Mouse (Mus musculus) urinary bladder, postnatal 36 days (tissue): ENCODE measurements at regions not wholly inside any gene's neighbourhood (a gene's known extent, or its start where the extent isn't known, plus 50 kb on each side); places are given as distances from the start of the nearest gene placed in this dataset.
"Not testable (repeated sequence)": the region's sequence is repeated elsewhere in the genome, so short reads cannot be mapped to it uniquely, and the experiment has no call there.

Experiments used
- DNase-seq, 2 experiments: peaks; one replicate each; pipeline ENCODE4 v3.0.0; 2022; ENCODE audit warnings: low spot score in 2 of 2, mixed read lengths in 1 of 2

- DNase-seq: no peak
Observed at GRCm38 (mm10) chr7:95955119-95955518, 215.9 kb upstream of the Tenm4 start.

GRCm38 (mm10) chr7:95959068-95959467, 212.0 kb upstream of the Tenm4 start:
- DNase-seq: no peak

- DNase-seq: no peak
Observed at GRCm38 (mm10) chr7:95971863-95972262, 199.2 kb upstream of the Tenm4 start.

- DNase-seq: no peak
Observed at GRCm38 (mm10) chr7:95974085-95974484, 197.0 kb upstream of the Tenm4 start.

- no peak for DNase-seq
Observed at GRCm38 (mm10) chr7:95991250-95992032, 179.6 kb upstream of the Tenm4 start.

- DNase-seq: no peak
Observed at GRCm38 (mm10) chr7:95992033-95992516, 179.0 kb upstream of the Tenm4 start.

GRCm38 (mm10) chr7:95992521-95992920, 178.5 kb upstream of the Tenm4 start:
- DNase-seq: no peak

- no peak for DNase-seq
Observed at GRCm38 (mm10) chr7:95997190-95997589, 173.9 kb upstream of the Tenm4 start.

- no peak for DNase-seq
Observed at GRCm38 (mm10) chr7:95999189-95999588, 171.9 kb upstream of the Tenm4 start.

- no peak for DNase-seq
Observed at GRCm38 (mm10) chr7:96002401-96002800, 168.6 kb upstream of the Tenm4 start.

- no peak for DNase-seq
Observed at GRCm38 (mm10) chr7:96006299-96006698, 164.7 kb upstream of the Tenm4 start.

- DNase-seq: no peak
Observed at GRCm38 (mm10) chr7:96013008-96013407, 158.0 kb upstream of the Tenm4 start.

- DNase-seq: no peak
Observed at GRCm38 (mm10) chr7:96017112-96017884, 153.7 kb upstream of the Tenm4 start.

GRCm38 (mm10) chr7:96024048-96024447, 147.0 kb upstream of the Tenm4 start:
- no peak for DNase-seq

- DNase-seq: no peak
Observed at GRCm38 (mm10) chr7:96026781-96027418, 144.1 kb upstream of the Tenm4 start.

- no peak for DNase-seq
Observed at GRCm38 (mm10) chr7:96033636-96034035, 137.4 kb upstream of the Tenm4 start.

- DNase-seq: no peak
Observed at GRCm38 (mm10) chr7:96035456-96035855, 135.6 kb upstream of the Tenm4 start.

- no peak for DNase-seq
Observed at GRCm38 (mm10) chr7:96039628-96040027, 131.4 kb upstream of the Tenm4 start.

GRCm38 (mm10) chr7:96041806-96042205, 129.2 kb upstream of the Tenm4 start:
- no peak for DNase-seq

- DNase-seq: no peak
Observed at GRCm38 (mm10) chr7:96051631-96052030, 119.4 kb upstream of the Tenm4 start.

GRCm38 (mm10) chr7:96061599-96061998, 109.4 kb upstream of the Tenm4 start:
- DNase-seq: not testable (repeated sequence)

GRCm38 (mm10) chr7:96078511-96078910, 92.5 kb upstream of the Tenm4 start:
- DNase-seq: no peak
